Mouse (Mus musculus) hindbrain, embryonic 11.5 days (tissue): ENCODE measurements at regions not wholly inside any gene's neighbourhood (a gene's known extent, or its start where the extent isn't known, plus 50 kb on each side); places are given as distances from the start of the nearest gene placed in this dataset.

Experiments used
- ATAC-seq: fragments of 200-750 bp; cut with Nextera tagmentation; 2 replicates; pipeline ENCODE4 v1.8.0; 2017; ENCODE audit warnings: mild to moderate bottlenecking, moderate TSS enrichment, moderate library complexity; ENCODE audit not compliant: low FRiP score
- DNase-seq: peaks from one replicate; pipeline ENCODE4 v3.0.0-alpha.2; 2015; ENCODE audit warnings: low spot score
- H3K27ac ChIP-seq: fragments of 300-500 bp; sonication (generic); 2 replicates; pipeline ENCODE4 v1.5.1; 2014; ENCODE audit warnings: mild to moderate bottlenecking, low read depth, low read length
- H3K27me3 ChIP-seq: fragments of 300-500 bp; sonication (generic); 2 replicates; pipeline ENCODE4 v1.6.1; 2014; ENCODE audit warnings: mild to moderate bottlenecking, low read length, moderate library complexity, mixed read lengths; ENCODE audit not compliant: control insufficient read depth, insufficient read depth
- H3K36me3 ChIP-seq: fragments of 300-500 bp; sonication (generic); 2 replicates; pipeline ENCODE4 v1.6.1; 2014; ENCODE audit warnings: mild to moderate bottlenecking, low read length, moderate library complexity, mixed read lengths; ENCODE audit not compliant: control insufficient read depth, insufficient read depth
- H3K4me1 ChIP-seq: fragments of 300-500 bp; sonication (generic); replicated peaks from 2 replicates; pipeline ENCODE4 v1.6.1; 2014; ENCODE audit warnings: low read length, mixed read lengths; ENCODE audit not compliant: control insufficient read depth, insufficient read depth
- H3K4me2 ChIP-seq: fragments of 300-500 bp; sonication (generic); replicated peaks from 2 replicates; pipeline ENCODE4 v1.6.1; 2014; ENCODE audit warnings: mild to moderate bottlenecking, low read depth, low read length
- H3K4me3 ChIP-seq: fragments of 300-500 bp; sonication (generic); 2 replicates; pipeline ENCODE4 v1.5.1; 2014; ENCODE audit warnings: low read depth, low read length
- H3K9ac ChIP-seq: fragments of 300-500 bp; sonication (generic); 2 replicates; pipeline ENCODE4 v1.6.1; 2014; ENCODE audit warnings: low read depth, low read length
- H3K9me3 ChIP-seq: fragments of 300-500 bp; sonication (generic); 2 replicates; pipeline ENCODE4 v1.6.1; 2016; ENCODE audit warnings: low read length; ENCODE audit not compliant: control insufficient read depth
- WGBS: fragments of 180-500 bp; shearing (Covaris S2); extraction: QIAGEN DNeasy Blood & Tissue Kit; methylation state at CpG from one replicate; pipeline ENCODE4 v1.1.7; 2014; 5-methylcytosine and 5-hydroxymethylcytosine counted together

DNA sequence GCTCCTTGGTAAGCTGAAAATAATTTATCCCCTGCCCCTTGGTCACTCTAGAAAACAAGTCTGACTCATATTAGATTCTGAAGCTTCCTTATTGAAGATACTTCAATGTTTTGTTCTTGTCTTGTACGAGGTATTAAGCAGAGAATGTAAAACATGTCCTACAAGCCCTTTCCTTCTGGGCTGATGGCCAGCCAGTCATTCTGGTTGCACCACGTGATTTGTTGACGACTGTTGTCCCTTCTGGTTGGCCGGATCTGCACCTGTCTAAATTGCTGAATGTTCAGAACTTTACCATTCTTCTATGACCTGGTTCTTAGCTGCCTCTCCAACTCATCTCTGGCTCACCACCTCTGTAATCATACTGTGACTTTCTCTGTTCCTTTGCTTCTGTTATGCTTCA is 220.9 kb upstream of the Prdm1 start:
- ATAC-seq, result no peak

DNA sequence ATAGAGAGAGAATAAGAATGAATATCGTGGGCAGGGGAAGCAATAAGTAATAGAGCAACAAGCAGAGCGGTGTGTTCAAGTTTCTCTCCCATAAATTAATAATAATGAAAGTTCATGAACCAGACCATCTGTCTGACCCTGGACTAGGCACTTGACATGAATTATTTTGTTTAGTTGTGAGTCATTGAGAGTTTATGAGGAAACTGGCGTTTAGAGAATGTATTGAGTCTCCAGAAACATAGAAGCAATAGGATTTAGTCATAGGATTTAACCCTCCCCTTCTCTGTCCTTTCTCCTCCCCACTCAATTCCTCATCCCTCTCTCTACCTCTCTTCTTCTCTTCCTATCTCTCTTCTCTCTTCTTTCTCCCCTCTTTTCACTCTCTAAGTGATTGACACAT is 219.1 kb upstream of the Prdm1 start:
- Histone ChIP-seq H3K27me3 (no peaks in the 10 kb centered on the region), H3K9ac (no peak overlapping the region), H3K36me3 (no peaks in the 10 kb centered on the region), H3K4me1 (no peaks in the 10 kb centered on the region), H3K9me3 (no peaks in the 10 kb centered on the region), H3K4me3 (no peak overlapping the region), H3K27ac (no peak overlapping the region), H3K4me2 (no peak overlapping the region)
- DNase-seq (no peak), ATAC-seq (no peak)
- 92% methylated on average over 3 of the region's 3 CpGs for WGBS

More for the DNA sequence above, 220.9 kb upstream of the Prdm1 start:
- Histone ChIP-seq H3K36me3 (no peaks in the 10 kb centered on the region), H3K9me3 (no peaks in the 10 kb centered on the region), H3K4me1 (no peaks in the 10 kb centered on the region), H3K9ac (no peak overlapping the region), H3K4me2 (no peak overlapping the region), H3K27ac (no peak overlapping the region), H3K4me3 (no peak overlapping the region), H3K27me3 (no peaks in the 10 kb centered on the region)
- 84% methylated on average over 4 of the region's 4 CpGs for WGBS
- DNase-seq, result no peak

- Histone ChIP-seq H3K9ac (no peak overlapping the region), H3K4me1 (no peaks in the 10 kb centered on the region), H3K9me3 (no peaks in the 10 kb centered on the region), H3K4me2 (no peak overlapping the region), H3K27ac (no peak overlapping the region), H3K36me3 (no peaks in the 10 kb centered on the region), H3K27me3 (no peaks in the 10 kb centered on the region), H3K4me3 (no peak overlapping the region)
- 75% methylated on average over 2 of the region's 2 CpGs for WGBS
- DNase-seq (no peak), ATAC-seq (no peak)
Observed at GRCm38 (mm10) chr10:44744221-44744620, 215.9 kb upstream of the Prdm1 start.

- WGBS, result 89% methylated on average over 5 of the region's 5 CpGs
- no peak overlapping the region for H3K4me2 ChIP-seq
- no peak for DNase-seq
- H3K4me1 ChIP-seq, result no peaks in the 10 kb centered on the region
- no peaks in the 10 kb centered on the region for H3K9me3 ChIP-seq
- no peak overlapping the region for H3K27ac ChIP-seq
- no peak for ATAC-seq
- no peaks in the 10 kb centered on the region for H3K36me3 ChIP-seq
- no peaks in the 10 kb centered on the region for H3K27me3 ChIP-seq
- H3K9ac ChIP-seq, result no peak overlapping the region
- no peak overlapping the region for H3K4me3 ChIP-seq
Observed at GRCm38 (mm10) chr10:44733641-44734040, 205.3 kb upstream of the Prdm1 start.

DNA sequence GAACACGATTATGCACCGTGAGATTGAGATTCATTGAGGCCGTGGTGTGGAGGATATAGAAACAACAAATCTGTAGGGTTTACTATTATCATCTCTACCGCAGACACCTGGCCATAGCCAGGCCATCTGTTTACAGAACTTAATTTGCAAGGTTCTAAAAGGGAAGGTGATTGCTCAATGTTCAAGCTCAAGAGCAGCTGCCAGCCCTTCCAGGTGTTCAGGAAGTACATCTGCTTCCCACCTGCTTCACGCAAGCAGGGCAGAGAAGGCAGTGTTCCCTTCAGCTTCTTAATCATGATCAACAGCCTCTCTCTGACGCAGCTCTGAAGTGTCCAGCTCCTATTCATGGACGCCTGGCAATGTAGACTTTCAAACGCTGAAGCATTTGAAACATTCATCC is 202.4 kb upstream of the Prdm1 start:
- no peak overlapping the region for H3K27ac ChIP-seq
- no peaks in the 10 kb centered on the region for H3K36me3 ChIP-seq
- ATAC-seq (no peak), DNase-seq (no peak)
- no peak overlapping the region for H3K4me3 ChIP-seq
- H3K27me3 ChIP-seq, result no peaks in the 10 kb centered on the region
- H3K9me3 ChIP-seq, result no peaks in the 10 kb centered on the region
- WGBS, result 90% methylated on average over 8 of the region's 8 CpGs
- no peaks in the 10 kb centered on the region for H3K4me1 ChIP-seq
- H3K9ac ChIP-seq, result no peak overlapping the region
- no peak overlapping the region for H3K4me2 ChIP-seq

GRCm38 (mm10) chr10:44728963-44729362 is 200.7 kb upstream of the Prdm1 start:
- Histone ChIP-seq H3K9ac (no peak overlapping the region), H3K4me2 (no peak overlapping the region), H3K4me3 (no peak overlapping the region), H3K4me1 (no peaks in the 10 kb centered on the region), H3K27me3 (no peaks in the 10 kb centered on the region), H3K36me3 (no peaks in the 10 kb centered on the region), H3K9me3 (no peaks in the 10 kb centered on the region), H3K27ac (no peak overlapping the region)
- no peak for ATAC-seq
- no peak for DNase-seq
- 94% methylated on average over 4 of the region's 4 CpGs for WGBS

- 84% methylated on average over 3 of the region's 3 CpGs for WGBS
- Histone ChIP-seq H3K9ac (no peak overlapping the region), H3K4me1 (no peaks in the 10 kb centered on the region), H3K27me3 (no peaks in the 10 kb centered on the region), H3K4me3 (no peak overlapping the region), H3K4me2 (no peak overlapping the region), H3K36me3 (no peaks in the 10 kb centered on the region), H3K27ac (no peak overlapping the region), H3K9me3 (no peaks in the 10 kb centered on the region)
- DNase-seq (no peak), ATAC-seq (no peak)
Observed at GRCm38 (mm10) chr10:44724575-44724974, 196.3 kb upstream of the Prdm1 start.

DNA sequence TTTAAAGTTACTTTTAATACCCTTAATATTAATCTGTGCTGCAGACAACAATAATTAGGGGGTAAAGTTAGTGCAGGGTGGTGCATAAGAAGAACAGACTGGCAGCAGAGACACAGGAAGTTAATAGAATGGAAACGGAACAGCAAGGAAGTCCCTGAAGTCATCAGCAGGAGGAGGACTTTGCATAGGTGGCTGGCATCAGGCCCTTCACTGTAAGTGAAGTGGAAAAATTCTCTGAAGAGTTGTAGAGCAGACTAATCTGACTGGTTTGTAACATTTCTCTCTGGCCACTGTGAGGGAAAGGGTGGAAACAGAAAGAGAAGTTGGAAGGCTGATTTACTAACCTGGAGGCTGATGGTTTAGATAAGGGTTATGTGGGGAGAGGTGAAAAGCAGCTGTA is 195.5 kb upstream of the Prdm1 start:
- no peaks in the 10 kb centered on the region for H3K36me3 ChIP-seq
- H3K27ac ChIP-seq, result no peak overlapping the region
- no peak overlapping the region for H3K9ac ChIP-seq
- H3K4me1 ChIP-seq, result no peaks in the 10 kb centered on the region
- no peak overlapping the region for H3K4me3 ChIP-seq
- WGBS, result 80% methylated on average over 1 of the region's 1 CpGs
- no peak for ATAC-seq
- H3K27me3 ChIP-seq, result no peaks in the 10 kb centered on the region
- no peaks in the 10 kb centered on the region for H3K9me3 ChIP-seq
- DNase-seq, result no peak
- no peak overlapping the region for H3K4me2 ChIP-seq

DNA sequence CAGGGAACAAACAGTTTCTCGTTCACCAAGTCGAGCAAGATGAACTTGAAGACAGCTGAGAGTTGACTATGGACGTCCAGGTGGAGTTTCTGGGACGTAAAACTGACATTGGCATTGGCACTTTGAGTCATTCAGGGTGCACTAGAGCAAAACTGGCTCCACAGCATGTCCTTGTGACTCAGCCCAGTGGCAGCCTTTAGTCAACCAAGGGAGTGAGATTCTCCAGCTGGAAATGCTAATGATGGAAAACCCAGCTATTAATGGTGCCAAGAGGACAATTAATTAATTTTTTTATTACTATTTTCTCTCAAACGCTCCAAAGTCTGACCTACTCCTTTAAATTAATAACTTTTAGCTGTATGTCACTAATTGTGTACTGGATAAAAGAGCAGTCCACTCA is 195.0 kb upstream of the Prdm1 start:
- Histone ChIP-seq H3K4me2 (no peak overlapping the region), H3K4me1 (no peaks in the 10 kb centered on the region), H3K4me3 (no peak overlapping the region), H3K27ac (no peak overlapping the region), H3K9me3 (no peaks in the 10 kb centered on the region), H3K27me3 (no peaks in the 10 kb centered on the region), H3K36me3 (no peaks in the 10 kb centered on the region), H3K9ac (no peak overlapping the region)
- WGBS, result 84% methylated on average over 5 of the region's 5 CpGs
- no peak for DNase-seq
- ATAC-seq, result no peak
